Mouse (Mus musculus): ENCODE results near the gene Edar. TPM values are rescaled to one million over a fixed set of nuclear protein-coding genes. Genes with fewer than 3 reads are reported as not detected.
"Not testable (repeated sequence)": the region's sequence is repeated elsewhere in the genome, so short reads cannot be mapped to it uniquely, and the experiment has no call there.

Gene Edar
- polyA plus RNA-seq (2011; ENCODE audit: insufficient read length, low read depth, missing spikeins), result not detected in 2 replicates

GRCm38 (mm10) chr10:58675533-58675932 is at the start of gene Edar:
Edar (minus strand) TSS chr10:58675654.
- Histone ChIP-seq H3K4me1 (ENCODE audit: control insufficient read depth, insufficient read depth, low read length) (no peaks in the 10 kb centered on the region), H3K27ac (ENCODE audit: insufficient read depth, low read length) (no peak within 1 kb of the TSS), H3K4me3 (ENCODE audit: insufficient read depth, low read length) (peak within 1 kb of the TSS; percentile 30; the same call in 1 of the 2 replicates)
- TF ChIP-seq CTCF (IDR thresholded peaks at IDR 0.05; ENCODE audit: borderline replicate concordance, insufficient read depth, low read length) (peak; percentile 56; the same call in 1 of the 2 replicates), POLR2A (IDR thresholded peaks at IDR 0.05; ENCODE audit: low read depth, low read length) (no peak)

DNA sequence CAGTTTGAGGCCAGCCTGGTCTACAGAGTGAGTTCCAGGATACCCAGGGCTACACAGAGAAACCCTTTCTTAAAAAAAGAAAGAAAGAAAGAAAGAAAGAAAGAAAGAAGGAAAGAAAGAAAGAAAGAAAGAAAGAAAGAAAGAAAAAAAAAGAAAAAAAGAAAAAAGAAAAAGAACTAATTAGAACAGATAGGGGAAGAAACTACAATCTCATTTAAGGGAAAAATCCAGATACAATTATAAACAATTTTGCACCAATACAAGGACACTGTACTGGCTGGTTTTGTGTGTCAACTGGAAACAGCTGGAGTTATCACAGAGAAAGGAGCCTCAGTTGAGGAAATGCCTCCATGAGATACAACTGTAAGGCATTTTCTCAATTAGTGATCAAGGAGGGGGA is 42.7 kb upstream of the Edar start, which contains the start of gene Gm17542:
TSS of gene Gm17542 (minus strand) at position 101 of the 400 bp plus-strand sequence.
- H3K4me1 ChIP-seq (ENCODE audit: control insufficient read depth, insufficient read depth, low read length); H3K27ac ChIP-seq (ENCODE audit: insufficient read depth, low read length); H3K4me3 ChIP-seq (ENCODE audit: insufficient read depth, low read length): not testable (repeated sequence)

DNA sequence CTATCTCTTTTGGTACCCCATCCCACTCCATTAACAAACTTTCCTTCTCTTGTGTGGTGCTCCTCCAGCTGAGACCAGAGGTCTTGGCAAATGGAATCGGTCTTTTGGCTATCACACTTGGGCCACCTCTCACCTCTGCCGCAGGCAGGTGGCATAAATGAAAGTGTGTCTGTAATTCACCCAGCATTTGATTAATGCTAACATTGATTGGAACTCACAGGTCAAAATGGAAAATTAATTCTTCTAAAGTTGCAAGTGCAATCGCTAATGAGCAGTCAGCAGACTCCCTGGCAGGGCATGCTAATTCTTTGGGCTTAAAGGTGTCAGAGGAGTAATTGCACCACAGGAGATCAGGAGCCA is 39.3 kb upstream of the Edar start:
- Histone ChIP-seq H3K4me1 (ENCODE audit: control insufficient read depth, insufficient read depth, low read length) (no peaks in the 10 kb centered on the region), H3K27ac (ENCODE audit: insufficient read depth, low read length) (no peak overlapping the region), H3K4me3 (ENCODE audit: insufficient read depth, low read length) (no peak overlapping the region)
- no peak for TF ChIP-seq POLR2A (IDR thresholded peaks at IDR 0.05; ENCODE audit: low read depth, low read length)
- TF ChIP-seq CTCF (IDR thresholded peaks at IDR 0.05; ENCODE audit: borderline replicate concordance, insufficient read depth, low read length), result no peak

GRCm38 (mm10) chr10:58713855-58714788 is 38.7 kb upstream of the Edar start:
- no peak overlapping the region for H3K4me3 ChIP-seq (ENCODE audit: insufficient read depth, low read length)
- no peaks in the 10 kb centered on the region for H3K4me1 ChIP-seq (ENCODE audit: control insufficient read depth, insufficient read depth, low read length)
- no peak for TF ChIP-seq CTCF (IDR thresholded peaks at IDR 0.05; ENCODE audit: borderline replicate concordance, insufficient read depth, low read length)
- no peak for TF ChIP-seq POLR2A (IDR thresholded peaks at IDR 0.05; ENCODE audit: low read depth, low read length)
- no peak overlapping the region for H3K27ac ChIP-seq (ENCODE audit: insufficient read depth, low read length)

DNA sequence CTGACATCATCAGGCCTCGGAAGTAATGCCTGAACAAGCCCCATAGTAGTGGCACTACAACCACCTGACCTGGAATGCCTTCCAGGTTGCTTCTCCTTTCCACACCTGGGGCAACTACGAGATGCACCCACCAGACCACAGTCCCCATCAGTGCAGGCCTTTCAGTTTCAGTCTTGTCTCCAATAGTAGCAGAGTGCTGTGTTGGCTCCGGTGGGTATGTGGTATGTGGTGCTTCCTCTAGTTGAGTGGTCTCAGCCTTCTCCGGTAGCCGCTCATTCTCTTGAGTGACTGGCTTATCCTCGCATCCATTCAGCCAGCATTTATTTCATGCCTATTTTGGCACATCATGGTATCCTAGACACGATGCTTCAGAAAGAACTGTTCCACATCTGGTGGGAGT is 37.8 kb upstream of the Edar start:
- H3K4me3 ChIP-seq (ENCODE audit: insufficient read depth, low read length), result no peak overlapping the region
- no peaks in the 10 kb centered on the region for H3K4me1 ChIP-seq (ENCODE audit: control insufficient read depth, insufficient read depth, low read length)
- H3K27ac ChIP-seq (ENCODE audit: insufficient read depth, low read length), result no peak overlapping the region
- TF ChIP-seq POLR2A (IDR thresholded peaks at IDR 0.05; ENCODE audit: low read depth, low read length), result no peak
- TF ChIP-seq CTCF (IDR thresholded peaks at IDR 0.05; ENCODE audit: borderline replicate concordance, insufficient read depth, low read length), result no peak

DNA sequence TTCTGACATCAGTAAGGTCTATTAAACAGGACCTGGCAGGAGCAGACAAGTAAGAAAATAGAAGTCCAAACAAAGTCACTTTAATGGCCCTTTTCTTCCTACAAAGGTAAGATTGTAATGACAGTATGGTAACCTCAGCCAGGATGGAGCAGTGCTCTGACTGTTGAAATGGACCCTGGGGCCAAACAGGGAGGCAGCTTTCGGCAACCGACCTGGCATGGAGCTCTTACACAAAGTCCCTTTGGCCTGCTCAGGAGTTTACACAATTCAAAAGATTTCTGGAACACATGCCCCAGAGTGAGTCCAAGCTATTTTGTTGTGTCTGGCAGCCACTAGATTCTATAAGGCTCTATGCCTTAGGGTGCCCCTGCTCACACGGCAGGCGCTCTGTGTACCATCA is 33.6 kb upstream of the Edar start:
- TF ChIP-seq CTCF (IDR thresholded peaks at IDR 0.05; ENCODE audit: borderline replicate concordance, insufficient read depth, low read length) (no peak), POLR2A (IDR thresholded peaks at IDR 0.05; ENCODE audit: low read depth, low read length) (no peak)
- no peak overlapping the region for H3K4me3 ChIP-seq (ENCODE audit: insufficient read depth, low read length)
- H3K27ac ChIP-seq (ENCODE audit: insufficient read depth, low read length), result no peak overlapping the region
- no peaks in the 10 kb centered on the region for H3K4me1 ChIP-seq (ENCODE audit: control insufficient read depth, insufficient read depth, low read length)

DNA sequence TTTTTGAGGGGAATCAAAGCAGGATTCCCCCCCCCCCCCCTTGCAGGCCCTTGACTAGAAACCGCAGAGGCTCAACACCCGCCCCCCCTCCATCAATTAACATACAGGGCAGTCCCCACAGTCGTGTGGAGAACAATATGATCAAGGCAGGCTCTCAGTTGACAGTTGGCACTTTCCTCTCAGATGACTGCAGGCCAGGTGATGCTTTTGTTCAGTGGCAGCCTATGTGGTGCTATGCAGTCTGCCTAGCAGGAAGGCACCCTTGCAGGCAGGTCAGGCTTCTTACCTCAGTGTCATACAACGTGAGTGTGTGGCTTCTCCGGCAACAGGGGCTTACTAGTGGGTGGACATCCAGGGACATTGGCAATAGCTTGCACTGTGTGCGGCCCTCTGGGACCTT is 25.1 kb upstream of the Edar start:
- no peak for TF ChIP-seq CTCF (IDR thresholded peaks at IDR 0.05; ENCODE audit: borderline replicate concordance, insufficient read depth, low read length)
- Histone ChIP-seq H3K27ac (ENCODE audit: insufficient read depth, low read length) (no peak overlapping the region), H3K4me1 (ENCODE audit: control insufficient read depth, insufficient read depth, low read length) (no peaks in the 10 kb centered on the region), H3K4me3 (ENCODE audit: insufficient read depth, low read length) (no peak overlapping the region)

DNA sequence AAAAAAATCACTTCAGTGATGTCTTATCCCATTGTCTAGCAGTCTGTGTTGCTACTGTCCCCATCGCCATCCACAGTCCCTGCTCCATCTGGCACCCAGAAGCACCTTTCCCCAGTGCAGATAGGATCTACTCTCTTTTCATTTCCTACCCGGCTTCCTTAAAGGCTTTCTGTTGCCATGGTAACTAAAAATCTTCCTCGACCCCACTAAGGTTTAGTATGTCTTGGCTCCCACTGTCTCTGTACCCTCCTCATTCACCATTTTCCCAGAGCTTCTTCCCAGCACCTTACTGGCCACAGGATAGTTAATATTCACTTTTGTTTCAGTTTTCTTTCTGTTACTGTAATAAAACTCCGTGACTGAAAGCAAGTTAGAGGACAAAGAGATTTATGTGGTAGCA is 24.7 kb upstream of the Edar start:
- no peak overlapping the region for H3K27ac ChIP-seq (ENCODE audit: insufficient read depth, low read length)
- TF ChIP-seq POLR2A (IDR thresholded peaks at IDR 0.05; ENCODE audit: low read depth, low read length) (no peak), CTCF (IDR thresholded peaks at IDR 0.05; ENCODE audit: borderline replicate concordance, insufficient read depth, low read length) (no peak)
- no peak overlapping the region for H3K4me3 ChIP-seq (ENCODE audit: insufficient read depth, low read length)
- H3K4me1 ChIP-seq (ENCODE audit: control insufficient read depth, insufficient read depth, low read length), result no peaks in the 10 kb centered on the region

DNA sequence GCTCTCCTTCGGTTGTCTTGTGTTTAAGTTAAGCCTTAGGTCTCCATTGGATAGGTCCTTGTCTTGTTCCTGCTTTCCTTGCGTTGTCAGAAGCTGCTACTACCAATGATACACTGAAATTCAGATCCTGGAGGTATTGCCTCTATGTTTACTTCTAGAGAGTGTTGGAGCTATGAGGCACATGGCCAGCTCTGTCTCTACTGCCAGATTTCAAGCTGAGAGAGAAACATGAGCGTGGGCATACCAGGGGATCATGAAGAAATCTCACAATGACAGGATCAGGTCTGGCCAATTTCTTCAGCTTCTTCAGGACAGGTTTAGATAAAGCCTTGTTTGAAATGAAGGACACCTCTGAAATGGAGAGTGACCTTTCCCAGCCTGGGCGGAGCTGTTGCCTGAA is 23.5 kb upstream of the Edar start:
- no peak overlapping the region for H3K27ac ChIP-seq (ENCODE audit: insufficient read depth, low read length)
- H3K4me1 ChIP-seq (ENCODE audit: control insufficient read depth, insufficient read depth, low read length), result no peaks in the 10 kb centered on the region
- no peak overlapping the region for H3K4me3 ChIP-seq (ENCODE audit: insufficient read depth, low read length)
- TF ChIP-seq POLR2A (IDR thresholded peaks at IDR 0.05; ENCODE audit: low read depth, low read length), result no peak
- no peak for TF ChIP-seq CTCF (IDR thresholded peaks at IDR 0.05; ENCODE audit: borderline replicate concordance, insufficient read depth, low read length)

DNA sequence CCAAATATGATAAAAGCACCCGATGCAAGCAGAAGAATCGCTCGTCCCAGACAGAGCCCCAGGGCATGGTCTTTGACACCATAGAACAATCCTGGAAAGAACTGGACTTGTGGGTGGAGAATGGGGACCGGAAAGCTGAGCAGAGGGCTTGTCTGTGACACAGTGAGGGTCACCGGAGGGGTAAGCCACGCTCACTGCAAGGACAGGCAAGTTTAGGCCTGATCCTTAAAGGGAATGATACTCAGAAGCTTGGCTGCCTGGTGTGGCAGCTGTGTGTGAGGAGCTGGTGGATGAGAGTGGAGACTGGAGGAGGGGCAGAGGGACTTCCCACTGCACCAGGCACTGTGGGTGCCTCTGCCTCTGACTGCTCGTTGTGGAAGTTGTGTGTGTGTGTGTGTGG is 15.6 kb upstream of the Edar start:
- Histone ChIP-seq H3K27ac (ENCODE audit: insufficient read depth, low read length) (no peak overlapping the region), H3K4me1 (ENCODE audit: control insufficient read depth, insufficient read depth, low read length) (no peaks in the 10 kb centered on the region), H3K4me3 (ENCODE audit: insufficient read depth, low read length) (no peak overlapping the region)
- no peak for TF ChIP-seq POLR2A (IDR thresholded peaks at IDR 0.05; ENCODE audit: low read depth, low read length)
- no peak for TF ChIP-seq CTCF (IDR thresholded peaks at IDR 0.05; ENCODE audit: borderline replicate concordance, insufficient read depth, low read length)
